Mouse (Mus musculus) monocyte, adult 5-6 weeks (primary cell): Measurements from ENCODE around the gene Fam205c. TPM values are rescaled to one million over a fixed set of nuclear protein-coding genes. Genes with fewer than 3 reads are reported as not detected.

Experiments
- ATAC-seq: fragments of 153-309, 156-312 bp; replicated peaks from 2 replicates; pipeline ENCODE4 v1.8.0; 2017; ENCODE audit warnings: mild to moderate bottlenecking; ENCODE audit not compliant: low TSS enrichment, insufficient number of reproducible peaks, severe bottlenecking, poor library complexity, low FRiP score
- total RNA-seq: library from RNA; stranded (forward); fragments of 200-1000, 200-491, 200-594 nt; gene quantifications from 3 replicates; pipeline ENCODE4 v1.2.3, GENCODE M21; 2017

Gene Fam205c
- not detected in 3 replicates for total RNA-seq

GRCm38 (mm10) chr4:42874134-42874533, at the start of gene Fam205c:
TSS of gene Fam205c (minus strand) at chr4:42874234.
- ATAC-seq: no peak

GRCm38 (mm10) chr4:42922461-42922860, 48.4 kb upstream of the Fam205c start:
- ATAC-seq: no peak

- ATAC-seq: no peak
Observed at GRCm38 (mm10) chr4:42922056-42922455, 48.0 kb upstream of the Fam205c start.

GRCm38 (mm10) chr4:42921536-42921935, 47.5 kb upstream of the Fam205c start:
- no peak for ATAC-seq

GRCm38 (mm10) chr4:42920726-42921125, 46.7 kb upstream of the Fam205c start:
- ATAC-seq: no peak

GRCm38 (mm10) chr4:42917402-42917774, 43.4 kb upstream of the Fam205c start:
- ATAC-seq: no peak

- no peak for ATAC-seq
Observed at GRCm38 (mm10) chr4:42916617-42917401, 42.8 kb upstream of the Fam205c start, which contains the start of gene Phf24. TSS of gene Phf24 (plus strand) at chr4:42916660.

GRCm38 (mm10) chr4:42915966-42916365, 41.9 kb upstream of the Fam205c start:
- no peak for ATAC-seq

- no peak for ATAC-seq
Observed at GRCm38 (mm10) chr4:42915311-42915710, 41.3 kb upstream of the Fam205c start.

GRCm38 (mm10) chr4:42913391-42913790, 39.4 kb upstream of the Fam205c start:
- ATAC-seq: no peak

GRCm38 (mm10) chr4:42904966-42905365, 30.9 kb upstream of the Fam205c start:
- ATAC-seq: no peak

- ATAC-seq: no peak
Observed at GRCm38 (mm10) chr4:42904523-42904922, 30.5 kb upstream of the Fam205c start.

GRCm38 (mm10) chr4:42903942-42904341, 29.9 kb upstream of the Fam205c start:
- no peak for ATAC-seq

- no peak for ATAC-seq
Observed at GRCm38 (mm10) chr4:42902730-42903129, 28.7 kb upstream of the Fam205c start.

GRCm38 (mm10) chr4:42902174-42902573, 28.1 kb upstream of the Fam205c start:
- ATAC-seq: no peak

GRCm38 (mm10) chr4:42900878-42901277, 26.8 kb upstream of the Fam205c start:
- ATAC-seq: no peak

GRCm38 (mm10) chr4:42898914-42899313, 24.9 kb upstream of the Fam205c start:
- no peak for ATAC-seq

- ATAC-seq: no peak
Observed at GRCm38 (mm10) chr4:42895118-42895517, 21.1 kb upstream of the Fam205c start.

- ATAC-seq: no peak
Observed at GRCm38 (mm10) chr4:42891176-42891575, 17.1 kb upstream of the Fam205c start.

GRCm38 (mm10) chr4:42888806-42889205, 14.8 kb upstream of the Fam205c start:
- ATAC-seq: no peak

GRCm38 (mm10) chr4:42886926-42887325, 12.9 kb upstream of the Fam205c start:
- ATAC-seq: no peak
